Mouse (Mus musculus) heart, embryonic 14.5 days (tissue): Measurements from ENCODE around the gene Phf20. TPM values are rescaled to one million over a fixed set of nuclear protein-coding genes. Genes with fewer than 3 reads are reported as not detected.

Experiments used
- ATAC-seq: fragments of 200-750 bp; cut with Nextera tagmentation; 2 replicates; pipeline ENCODE4 v1.8.0; 2017; ENCODE audit warnings: low read depth, moderate TSS enrichment; ENCODE audit not compliant: insufficient number of reproducible peaks, insufficient read depth, low FRiP score
- H3K27ac ChIP-seq, 2 experiments: fragments of 200-500 bp in 1 of 2; fragments of 300-500 bp in 1 of 2; sonication (generic) in 1 of 2; replicated peaks in 1 of 2; 2 replicates each; pipeline ENCODE4 v1.5.1; 2012 to 2014; ENCODE audit warnings: low read depth in 2 of 2, low read length in 2 of 2, control low read depth in 1 of 2, mild to moderate bottlenecking in 1 of 2, mixed read lengths in 1 of 2; ENCODE audit not compliant: control insufficient read depth in 1 of 2, insufficient read depth in 1 of 2
- H3K27me3 ChIP-seq: fragments of 300-500 bp; sonication (generic); 2 replicates; pipeline ENCODE4 v1.6.1; 2014; ENCODE audit warnings: mild to moderate bottlenecking, low read length, control low read depth; ENCODE audit not compliant: control insufficient read depth, insufficient read depth
- H3K36me3 ChIP-seq: fragments of 300-500 bp; sonication (generic); 2 replicates; pipeline ENCODE4 v1.6.1; 2014; ENCODE audit warnings: mild to moderate bottlenecking, control low read depth, low read length, mixed read lengths; ENCODE audit not compliant: control insufficient read depth, insufficient read depth
- H3K4me1 ChIP-seq, 2 experiments: fragments of 200-500 bp in 1 of 2; fragments of 300-500 bp in 1 of 2; sonication (generic) in 1 of 2; 2 replicates each; pipeline ENCODE4 v1.6.1; 2012 to 2014; ENCODE audit warnings: low read length in 2 of 2, control low read depth in 1 of 2, mixed read lengths in 1 of 2; ENCODE audit not compliant: control insufficient read depth in 2 of 2, insufficient read depth in 2 of 2
- H3K4me2 ChIP-seq: fragments of 300-500 bp; sonication (generic); 2 replicates; pipeline ENCODE4 v1.6.1; 2014; ENCODE audit warnings: mild to moderate bottlenecking, low read length
- H3K4me3 ChIP-seq, 2 experiments: fragments of 200-500 bp in 1 of 2; fragments of 300-500 bp in 1 of 2; sonication (generic) in 1 of 2; 2 replicates each; pipeline ENCODE4 v1.5.1; 2012 to 2014; ENCODE audit warnings: low read length in 2 of 2, mild to moderate bottlenecking in 2 of 2, control low read depth in 1 of 2, low read depth in 1 of 2, moderate library complexity in 1 of 2; ENCODE audit not compliant: control insufficient read depth in 1 of 2, insufficient read depth in 1 of 2
- H3K9ac ChIP-seq: fragments of 300-500 bp; sonication (generic); 2 replicates; pipeline ENCODE4 v1.6.1; 2014; ENCODE audit warnings: mild to moderate bottlenecking, low read length
- H3K9me3 ChIP-seq: fragments of 300-500 bp; sonication (generic); 2 replicates; pipeline ENCODE4 v1.6.1; 2016; ENCODE audit warnings: low read length, control low read depth; ENCODE audit not compliant: control insufficient read depth
- WGBS: fragments of 180-500 bp; shearing (Covaris S2); extraction: QIAGEN DNeasy Blood & Tissue Kit; methylation state at CpG from one replicate; pipeline ENCODE4 v1.1.7; 2014; 5-methylcytosine and 5-hydroxymethylcytosine counted together
- polyA plus RNA-seq: library from polyadenylated mRNA; unstranded; fragments of >200 nt; fragmentation: Nextera tagmentation; extraction: Ambion mirVana; gene quantifications from 2 replicates; pipeline ENCODE4 v1.2.1, GENCODE M21; 2014

Phf20 gene
- polyA plus RNA-seq, 1 experiment from 2014 or later = 44.6 TPM

GRCm38 (mm10) chr2:156344775-156345532 is 148.7 kb downstream of the Phf20 start:
- ATAC-seq = no peak
- Histone ChIP-seq H3K4me2 (no peak overlapping the region), H3K4me3 (no peak overlapping the region), H3K27me3 (no peaks in the 10 kb centered on the region), H3K36me3 (no peaks in the 10 kb centered on the region), H3K4me1 (peaks cover 4 to 8% of the 10 kb centered on the region in 2 experiments), H3K9me3 (no peaks in the 10 kb centered on the region), H3K9ac (no peak overlapping the region; the same call in 1 of the 2 replicates), H3K27ac (peak overlapping the region in 1 of 2 experiments; percentile 5; a peak in 1 of 4 replicates)
- WGBS = 46% methylated on average over 12 of the region's 12 CpGs

- Histone ChIP-seq H3K36me3 (no peaks in the 10 kb centered on the region), H3K4me3 (no peak overlapping the region), H3K9ac (no peak overlapping the region), H3K27ac (no peak overlapping the region), H3K9me3 (no peaks in the 10 kb centered on the region), H3K4me2 (no peak overlapping the region), H3K4me1 (peaks cover 4 to 8% of the 10 kb centered on the region in 2 experiments), H3K27me3 (no peaks in the 10 kb centered on the region)
- 76% methylated on average over 4 of the region's 4 CpGs for whole genome bisulfite sequencing
- no peak for ATAC-seq
These were observed 152.5 kb downstream of the Phf20 start for GRCm38 (mm10) chr2:156348812-156349211.

- H3K27ac ChIP-seq = no peak overlapping the region
- no peak overlapping the region for H3K4me2 ChIP-seq
- 80% methylated on average over 4 of the region's 4 CpGs for WGBS
- no peaks in the 10 kb centered on the region for H3K9me3 ChIP-seq
- H3K27me3 ChIP-seq = no peaks in the 10 kb centered on the region
- H3K9ac ChIP-seq = no peak overlapping the region
- H3K36me3 ChIP-seq = no peaks in the 10 kb centered on the region
- H3K4me3 ChIP-seq = no peak overlapping the region
- ATAC-seq = no peak
- H3K4me1 ChIP-seq = peaks cover 4 to 8% of the 10 kb centered on the region in 2 experiments
These were observed 153.1 kb downstream of the Phf20 start for GRCm38 (mm10) chr2:156349286-156349848.

GRCm38 (mm10) chr2:156351243-156351642 is 155.0 kb downstream of the Phf20 start:
- H3K4me1 ChIP-seq = peaks cover 0 to 2% of the 10 kb centered on the region in 2 experiments; a peak in 1 of 4 replicates
- no peak for ATAC-seq
- no peak overlapping the region for H3K4me2 ChIP-seq
- WGBS = 81% methylated on average over 7 of the region's 7 CpGs
- no peaks in the 10 kb centered on the region for H3K36me3 ChIP-seq
- H3K9me3 ChIP-seq = no peaks in the 10 kb centered on the region
- no peak overlapping the region for H3K9ac ChIP-seq
- H3K4me3 ChIP-seq = no peak overlapping the region
- H3K27ac ChIP-seq = no peak overlapping the region
- no peaks in the 10 kb centered on the region for H3K27me3 ChIP-seq

- Histone ChIP-seq H3K36me3 (no peaks in the 10 kb centered on the region), H3K4me2 (no peak overlapping the region), H3K27me3 (no peaks in the 10 kb centered on the region), H3K4me1 (peaks cover 0 to 2% of the 10 kb centered on the region in 2 experiments; a peak in 1 of 4 replicates), H3K27ac (no peak overlapping the region), H3K9me3 (no peaks in the 10 kb centered on the region), H3K9ac (no peak overlapping the region), H3K4me3 (no peak overlapping the region)
- no peak for ATAC-seq
- WGBS = 70% methylated on average over 8 of the region's 8 CpGs
These were observed 156.3 kb downstream of the Phf20 start for GRCm38 (mm10) chr2:156352413-156353165.

GRCm38 (mm10) chr2:156353265-156353692 is 157.0 kb downstream of the Phf20 start:
- no peak overlapping the region for H3K27ac ChIP-seq
- no peaks in the 10 kb centered on the region for H3K27me3 ChIP-seq
- peaks cover 0 to 2% of the 10 kb centered on the region in 2 experiments; a peak in 1 of 4 replicates for H3K4me1 ChIP-seq
- H3K36me3 ChIP-seq = no peaks in the 10 kb centered on the region
- no peak overlapping the region for H3K9ac ChIP-seq
- H3K4me2 ChIP-seq = no peak overlapping the region
- no peak overlapping the region for H3K4me3 ChIP-seq
- 38% methylated on average over 7 of the region's 7 CpGs for WGBS
- no peak for ATAC-seq
- no peaks in the 10 kb centered on the region for H3K9me3 ChIP-seq

GRCm38 (mm10) chr2:156356031-156356430 is 159.8 kb downstream of the Phf20 start:
- no peak overlapping the region for H3K27ac ChIP-seq
- WGBS = 79% methylated on average over 7 of the region's 7 CpGs
- H3K4me1 ChIP-seq = peaks cover 0 to 2% of the 10 kb centered on the region in 2 experiments; a peak in 1 of 4 replicates
- H3K4me2 ChIP-seq = no peak overlapping the region
- H3K9ac ChIP-seq = no peak overlapping the region
- no peaks in the 10 kb centered on the region for H3K9me3 ChIP-seq
- H3K27me3 ChIP-seq = no peaks in the 10 kb centered on the region
- H3K4me3 ChIP-seq = no peak overlapping the region
- no peak for ATAC-seq
- H3K36me3 ChIP-seq = no peaks in the 10 kb centered on the region
